In genomic region chr10:60128287-60128686, GRCm38 (mm10) we compare ENCODE assay signal across 24 mouse cellular contexts. TPM values are rescaled to one million over a fixed set of nuclear protein-coding genes. Genes with fewer than 3 reads are reported as not detected.
DNase-seq lines count a peak whose midpoint lies in the region; ATAC-seq lines count a peak whose summit lies in the region.
"Had no signal": no experiment of that assay in that cellular context is flagged by ENCODE, and none has a peak within 500 bp of the region (broad histone marks: within the 10 kb centered on the region; RNA-seq: fewer than 3 reads in every experiment).

No protein-coding gene starts in this region.

- peaks cover 9% of the 10 kb centered on the region; the same call in 1 of the 2 replicates for H3K4me1 ChIP-seq in heart, embryonic 10.5 days
- 0 out of 2 replicates have a peak, but pooled peaks cover 6% of the 10 kb centered on the region for H3K4me1 ChIP-seq in heart, embryonic 12.5 days (replicated peaks)
- H3K4me1 ChIP-seq: forebrain, embryonic 13.5 days; forebrain, embryonic 15.5 days had no signal

- peaks cover 72% of the 10 kb centered on the region for H3K27me3 ChIP-seq in heart, embryonic 10.5 days (ENCODE audit: insufficient read depth, poor library complexity, severe bottlenecking)
- H3K27me3 ChIP-seq in heart, embryonic 12.5 days (replicated peaks) = peaks cover 64% of the 10 kb centered on the region
- H3K27me3 ChIP-seq: CH12.LX; embryonic facial prominence, embryonic 12.5 days; forebrain, embryonic 13.5 days; forebrain, embryonic 15.5 days had no signal

- no peak overlapping the region for H3K9ac ChIP-seq in heart, embryonic 12.5 days
- H3K9ac ChIP-seq: embryonic facial prominence, embryonic 12.5 days; forebrain, embryonic 13.5 days; forebrain, embryonic 15.5 days had no signal

- H3K27ac ChIP-seq in heart, embryonic 10.5 days = no peak overlapping the region
- no peak overlapping the region for H3K27ac ChIP-seq in heart, embryonic 12.5 days (ENCODE audit: poor library complexity, severe bottlenecking)
- H3K27ac ChIP-seq: embryonic facial prominence, embryonic 10.5 days; embryonic facial prominence, embryonic 12.5 days; forebrain, embryonic 13.5 days; forebrain, embryonic 15.5 days had no signal

- ATAC-seq in heart, embryonic 12.5 days (ENCODE audit: insufficient number of reproducible peaks, low FRiP score) = no peak
- ATAC-seq: CD4-positive, CD25-positive, alpha-beta regulatory T cell, adult 4 months; forebrain, embryonic 13.5 days; forebrain, embryonic 15.5 days had no signal

- WGBS in heart, embryonic 10.5 days = 72% methylated on average over 9 of the region's 9 CpGs
- 65% methylated on average over 9 of the region's 9 CpGs for WGBS in heart, embryonic 12.5 days

- H3K4me3 ChIP-seq in heart, embryonic 10.5 days = no peak overlapping the region
- no peak overlapping the region for H3K4me3 ChIP-seq in heart, embryonic 12.5 days
- H3K4me3 ChIP-seq: embryonic facial prominence, embryonic 10.5 days; embryonic facial prominence, embryonic 12.5 days; forebrain, embryonic 13.5 days; forebrain, embryonic 15.5 days had no signal

- no peaks in the 10 kb centered on the region for H3K9me3 ChIP-seq in heart, embryonic 10.5 days
- H3K9me3 ChIP-seq in heart, embryonic 12.5 days (replicated peaks) = no peaks in the 10 kb centered on the region
- H3K9me3 ChIP-seq: embryonic facial prominence, embryonic 10.5 days; embryonic facial prominence, embryonic 12.5 days; forebrain, embryonic 13.5 days; forebrain, embryonic 15.5 days; G1E had no signal

- no peak overlapping the region for H3K4me2 ChIP-seq in heart, embryonic 12.5 days
- H3K4me2 ChIP-seq: embryonic facial prominence, embryonic 12.5 days; forebrain, embryonic 13.5 days; forebrain, embryonic 15.5 days had no signal

- intact Hi-C loops in heart, postnatal 14 days (cut with DNase I) = no loop called here

- DNase-seq in heart, adult 11 months = peak; percentile 97
- DNase-seq in heart, embryonic 10.5 days (ENCODE audit: low spot score) = no peak
- DNase-seq in heart, adult 8-10 months (ENCODE audit: low spot score) = peak; percentile 43
- peak; percentile 22 to 26 for DNase-seq in heart, postnatal 14 days
- DNase-seq in heart, postnatal 4 days = peak; percentile 17
- DNase-seq in cerebellum, adult 9-10 months = no peak
- DNase-seq in spleen, postnatal 14 days (ENCODE audit: low spot score in 2 of 2) = no peak
- DNase-seq: adrenal gland, adult 2 months; adrenal gland, postnatal 10 days; adrenal gland, postnatal 25 days; B cell, adult 2 months; cerebellum, adult 11 months; cerebellum, adult 18-20 months; cerebellum, adult 8-10 months; cerebellum, postnatal 10 days; cerebellum, postnatal 25 days had no signal

- H3K36me3 ChIP-seq in heart, embryonic 10.5 days = no peaks in the 10 kb centered on the region
- H3K36me3 ChIP-seq in heart, embryonic 12.5 days = no peaks in the 10 kb centered on the region
- H3K36me3 ChIP-seq: embryonic facial prominence, embryonic 10.5 days; embryonic facial prominence, embryonic 12.5 days; G1E had no signal

RNA-seq across cellular contexts. Expression of gene Spock2, which starts 22.3 kb away (rescaled TPM):
- polyA plus RNA-seq in heart, embryonic 10.5 days (2016; fragmentation: Nextera tagmentation; extraction: Ambion mirVana) = 0.65 and 0.85 TPM in 2 replicates
- 10 to 100 TPM; 12.2 to 24.8 (median 14.4) TPM for total RNA-seq in heart, adult 8-10 months (2022)
- 2.2 and 2.3 TPM in 2 replicates for polyA plus RNA-seq in heart, embryonic 12.5 days (2016; fragmentation: Nextera tagmentation; extraction: Ambion mirVana)
- total RNA-seq in heart, postnatal 14 days (2021) = 10 to 100 TPM; 11.5 to 18.0 TPM
- 1 to 10 TPM; 6.5 to 8.5 TPM for total RNA-seq in heart, postnatal 4 days (2021)
- total RNA-seq: G1E had no signal
- polyA plus RNA-seq: G1E had no signal

Comparison
In these comparisons a context has a peak if more than half of its experiments do, and no peak if none do; other contexts are left out.
1. DNase-seq: peak in heart, adult 11 months (single experiment), heart, adult 8-10 months (single experiment), heart, postnatal 14 days (2 of 2) and heart, postnatal 4 days (single experiment); none in heart, embryonic 10.5 days (single experiment), cerebellum, adult 9-10 months (single experiment) and spleen, postnatal 14 days (0 of 2).